Comparison of ENCODE assay signal across 16 mouse cellular contexts in the genomic region with DNA sequence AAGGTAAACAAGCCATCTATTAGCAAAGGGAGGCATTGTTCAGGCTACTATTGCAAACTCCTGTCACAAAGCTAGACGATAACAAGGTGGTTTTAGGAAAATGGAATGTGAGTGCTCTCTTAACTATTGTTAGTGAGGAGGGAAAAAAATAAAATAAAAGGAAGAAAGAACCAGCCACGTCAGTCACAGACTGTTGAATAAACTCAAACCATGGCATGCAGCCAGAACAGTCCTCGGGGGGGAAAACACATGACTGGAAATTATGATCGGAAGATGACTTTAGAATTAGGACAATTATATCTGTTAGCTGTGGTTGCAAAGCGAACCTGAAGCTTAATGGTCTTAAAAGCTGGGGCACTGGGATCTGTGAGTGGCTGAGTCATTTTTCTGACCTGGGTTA.
DNase-seq lines count a peak whose midpoint lies in the region; ATAC-seq lines count a peak whose summit lies in the region.
"Had no signal": no experiment of that assay in that cellular context is flagged by ENCODE, and none has a peak within 500 bp of the region (broad histone marks: within the 10 kb centered on the region; RNA-seq: fewer than 3 reads in every experiment).

No protein-coding gene starts in this region.

- intact Hi-C loops in left cerebral cortex, postnatal 4 days (cut with DNase I): no loop called here

- peaks cover 2% of the 10 kb centered on the region; the same call in 1 of the 2 replicates for H3K4me1 ChIP-seq in forebrain, embryonic 16.5 days (replicated peaks; ENCODE audit: control insufficient read depth, insufficient read depth, low read length)
- H3K4me1 ChIP-seq in forebrain, embryonic 11.5 days (replicated peaks; ENCODE audit: control insufficient read depth, insufficient read depth, low read length): no peaks in the 10 kb centered on the region
- H3K4me1 ChIP-seq in midbrain, embryonic 14.5 days (ENCODE audit: control insufficient read depth, insufficient read depth, low read length): no peaks in the 10 kb centered on the region
- H3K4me1 ChIP-seq in midbrain, embryonic 16.5 days (ENCODE audit: control insufficient read depth, insufficient read depth, low read length): peaks cover 2% of the 10 kb centered on the region; the same call in 1 of the 2 replicates
- H3K4me1 ChIP-seq: heart, embryonic 12.5 days; intestine, embryonic 15.5 days had no signal

- no peaks in the 10 kb centered on the region for H3K36me3 ChIP-seq in forebrain, embryonic 16.5 days (ENCODE audit: control insufficient read depth, insufficient read depth)
- no peaks in the 10 kb centered on the region for H3K36me3 ChIP-seq in forebrain, embryonic 11.5 days (ENCODE audit: control insufficient read depth, insufficient read depth, low read length)
- H3K36me3 ChIP-seq in midbrain, embryonic 14.5 days (ENCODE audit: control insufficient read depth, insufficient read depth, low read length): no peaks in the 10 kb centered on the region
- no peaks in the 10 kb centered on the region for H3K36me3 ChIP-seq in midbrain, embryonic 16.5 days (ENCODE audit: control insufficient read depth, insufficient read depth, low read length)
- H3K36me3 ChIP-seq: embryonic facial prominence, embryonic 13.5 days; heart, embryonic 12.5 days; intestine, embryonic 15.5 days had no signal

- H3K27me3 ChIP-seq in forebrain, embryonic 16.5 days (replicated peaks; ENCODE audit: control insufficient read depth, insufficient read depth, low read length): 0 out of 2 replicates have a peak, but pooled peaks cover 2% of the 10 kb centered on the region
- no peaks in the 10 kb centered on the region for H3K27me3 ChIP-seq in forebrain, embryonic 11.5 days (ENCODE audit: control insufficient read depth, insufficient read depth, low read length)
- no peaks in the 10 kb centered on the region for H3K27me3 ChIP-seq in midbrain, embryonic 14.5 days (ENCODE audit: control insufficient read depth, insufficient read depth, low read length)
- no peaks in the 10 kb centered on the region for H3K27me3 ChIP-seq in midbrain, embryonic 16.5 days (ENCODE audit: control insufficient read depth, insufficient read depth, low read depth, low read length)
- H3K27me3 ChIP-seq: embryonic facial prominence, embryonic 13.5 days; heart, embryonic 12.5 days; intestine, embryonic 15.5 days had no signal

- no peak overlapping the region for H3K4me3 ChIP-seq in forebrain, embryonic 16.5 days (replicated peaks; ENCODE audit: low read length)
- H3K4me3 ChIP-seq in forebrain, embryonic 11.5 days (ENCODE audit: low read depth, low read length): no peak overlapping the region
- no peak overlapping the region for H3K4me3 ChIP-seq in midbrain, embryonic 14.5 days (replicated peaks; ENCODE audit: low read depth, low read length)
- H3K4me3 ChIP-seq in midbrain, embryonic 16.5 days (ENCODE audit: low read depth, low read length): no peak overlapping the region
- H3K4me3 ChIP-seq: embryonic facial prominence, embryonic 13.5 days; heart, embryonic 12.5 days; intestine, embryonic 15.5 days had no signal

- H3K9me3 ChIP-seq in forebrain, embryonic 16.5 days (ENCODE audit: control insufficient read depth, low read length): no peaks in the 10 kb centered on the region
- no peaks in the 10 kb centered on the region for H3K9me3 ChIP-seq in forebrain, embryonic 11.5 days (ENCODE audit: control insufficient read depth, low read length)
- H3K9me3 ChIP-seq in midbrain, embryonic 14.5 days (ENCODE audit: control insufficient read depth, low read length): no peaks in the 10 kb centered on the region
- H3K9me3 ChIP-seq in midbrain, embryonic 16.5 days (replicated peaks; ENCODE audit: control insufficient read depth, low read length, poor library complexity, severe bottlenecking): no peaks in the 10 kb centered on the region
- H3K9me3 ChIP-seq: embryonic facial prominence, embryonic 13.5 days; heart, embryonic 12.5 days; intestine, embryonic 15.5 days had no signal

- no peak overlapping the region for H3K27ac ChIP-seq in forebrain, embryonic 16.5 days (ENCODE audit: low read length)
- H3K27ac ChIP-seq in forebrain, embryonic 11.5 days (ENCODE audit: low read depth, low read length): no peak overlapping the region
- no peak overlapping the region for H3K27ac ChIP-seq in midbrain, embryonic 14.5 days (replicated peaks; ENCODE audit: low read depth, low read length)
- no peak overlapping the region for H3K27ac ChIP-seq in midbrain, embryonic 16.5 days (ENCODE audit: low read length)
- H3K27ac ChIP-seq: embryonic facial prominence, embryonic 13.5 days; intestine, embryonic 15.5 days had no signal

- no peak overlapping the region for H3K4me2 ChIP-seq in forebrain, embryonic 16.5 days (ENCODE audit: low read length)
- H3K4me2 ChIP-seq in forebrain, embryonic 11.5 days (ENCODE audit: low read depth, low read length, severe bottlenecking): no peak overlapping the region
- H3K4me2 ChIP-seq in midbrain, embryonic 14.5 days (ENCODE audit: low read length): no peak overlapping the region
- H3K4me2 ChIP-seq in midbrain, embryonic 16.5 days (ENCODE audit: low read length): no peak overlapping the region
- H3K4me2 ChIP-seq: embryonic facial prominence, embryonic 13.5 days; heart, embryonic 12.5 days; intestine, embryonic 15.5 days had no signal

- peak; percentile 16 for DNase-seq in adrenal gland, postnatal 14 days
- DNase-seq in adrenal gland, postnatal 4 days (ENCODE audit: low spot score in 2 of 2): no peak
- DNase-seq in forebrain, embryonic 11.5 days (ENCODE audit: low spot score): no peak
- peak; percentile 16 for DNase-seq in left cerebral cortex, postnatal 4 days
- DNase-seq in left cerebral cortex, adult 18-20 months (ENCODE audit: low spot score in 2 of 2): no peak
- DNase-seq in midbrain, embryonic 14.5 days: peak; percentile 56
- DNase-seq: cerebellum, adult 11-12 months; cerebellum, adult 9-10 months; cerebellum, postnatal 25 days; gastrocnemius, postnatal 14 days; kidney, adult 18-20 months had no signal

- whole genome bisulfite sequencing in forebrain, embryonic 16.5 days: 28% methylated on average over 5 of the region's 5 CpGs
- WGBS in forebrain, embryonic 11.5 days: 74% methylated on average over 5 of the region's 5 CpGs
- 52% methylated on average over 5 of the region's 5 CpGs for WGBS in midbrain, embryonic 14.5 days
- WGBS in midbrain, embryonic 16.5 days: 57% methylated on average over 5 of the region's 5 CpGs

- ATAC-seq in forebrain, embryonic 16.5 days: peak; percentile 23; the same call in 1 of the 2 replicates
- no peak for ATAC-seq in forebrain, embryonic 11.5 days (replicated peaks; ENCODE audit: low FRiP score)
- ATAC-seq in midbrain, embryonic 14.5 days (ENCODE audit: low FRiP score, low TSS enrichment): no peak
- no peak for ATAC-seq in midbrain, embryonic 16.5 days
- ATAC-seq: intestine, embryonic 15.5 days had no signal

- no peak overlapping the region for H3K9ac ChIP-seq in forebrain, embryonic 16.5 days (replicated peaks; ENCODE audit: low read depth, low read length)
- H3K9ac ChIP-seq in forebrain, embryonic 11.5 days (ENCODE audit: low read length): no peak overlapping the region
- no peak overlapping the region for H3K9ac ChIP-seq in midbrain, embryonic 14.5 days (replicated peaks; ENCODE audit: low read length)
- H3K9ac ChIP-seq in midbrain, embryonic 16.5 days (ENCODE audit: low read depth, low read length): no peak overlapping the region
- H3K9ac ChIP-seq: embryonic facial prominence, embryonic 13.5 days; heart, embryonic 12.5 days; intestine, embryonic 15.5 days had no signal

Comparison
In these comparisons a context has a peak if more than half of its experiments do, and no peak if none do; other contexts are left out.
1. DNase-seq: peak in adrenal gland, postnatal 14 days (single experiment), left cerebral cortex, postnatal 4 days (single experiment) and midbrain, embryonic 14.5 days (single experiment); none in adrenal gland, postnatal 4 days (0 of 2), forebrain, embryonic 11.5 days (single experiment) and left cerebral cortex, adult 18-20 months (0 of 2).